Mouse (Mus musculus): Measurements from ENCODE around the gene Hmgxb4. TPM values are rescaled to one million over a fixed set of nuclear protein-coding genes. Genes with fewer than 3 reads are reported as not detected.

Hmgxb4 gene
- polyA plus RNA-seq, 1 experiment: 15.9 TPM

DNA sequence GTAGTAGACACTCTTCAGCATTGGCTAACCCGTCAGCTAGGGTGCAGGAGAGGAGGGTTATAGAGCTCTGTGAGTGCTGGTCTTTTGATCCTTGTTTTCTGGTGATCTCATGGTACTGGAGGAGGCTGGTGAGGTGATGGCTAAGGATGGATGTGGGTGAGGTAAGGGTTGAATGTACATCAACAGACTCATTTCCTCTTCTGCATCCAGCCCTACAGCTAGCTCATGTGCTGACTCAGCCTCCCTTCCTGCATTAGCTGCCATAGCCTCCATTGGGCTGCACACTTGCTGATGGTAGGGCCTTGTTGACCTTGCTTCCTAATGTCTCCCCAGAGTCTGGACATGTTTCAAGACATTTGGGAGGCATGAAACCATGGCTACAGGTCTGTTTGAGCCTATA lies 49.8 kb downstream of the Hmgxb4 start:
- TF ChIP-seq GATA1 (IDR thresholded peaks at IDR 0.05; ENCODE audit: low read length): no peak

DNA sequence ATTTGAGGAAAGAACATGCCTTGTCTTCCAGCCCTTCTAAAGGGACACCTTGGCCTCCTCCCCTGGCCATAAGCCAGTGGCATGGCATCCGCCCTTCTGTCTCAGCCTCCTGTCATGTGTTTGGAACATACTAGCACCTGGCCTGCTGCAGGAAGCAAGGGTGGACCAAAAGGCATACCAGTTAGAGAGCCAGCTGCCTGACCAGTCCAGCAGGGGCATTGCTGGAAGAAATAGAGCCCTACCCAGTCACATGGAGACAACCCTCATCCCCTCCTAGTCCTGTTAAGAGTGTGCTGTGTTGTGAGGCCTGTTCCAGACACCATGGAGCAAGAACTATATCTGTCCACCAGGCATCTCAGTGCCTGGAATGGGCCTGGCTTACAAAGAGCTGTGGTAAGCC lies 53.1 kb downstream of the Hmgxb4 start:
- TF ChIP-seq GATA1 (IDR thresholded peaks at IDR 0.05; ENCODE audit: low read length): no peak

DNA sequence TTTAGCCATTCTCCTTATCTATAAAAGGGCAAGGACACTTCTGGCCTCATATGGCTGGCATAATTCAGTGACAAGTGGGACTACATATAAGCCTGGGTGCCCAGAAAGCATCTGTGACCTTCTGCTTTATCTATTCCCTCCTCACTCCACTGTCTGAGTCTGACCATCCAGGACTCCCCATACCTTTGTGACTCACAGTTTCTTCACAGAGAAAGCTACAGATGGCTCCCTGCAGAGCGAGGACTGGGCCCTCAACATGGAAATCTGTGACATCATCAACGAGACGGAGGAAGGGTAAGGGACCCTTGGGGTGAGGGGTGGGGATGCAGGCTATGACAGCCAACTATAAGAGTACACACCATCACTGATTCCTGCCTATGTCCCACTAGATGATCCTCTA lies 54.6 kb downstream of the Hmgxb4 start:
- no peak for TF ChIP-seq GATA1 (IDR thresholded peaks at IDR 0.05; ENCODE audit: low read length)

DNA sequence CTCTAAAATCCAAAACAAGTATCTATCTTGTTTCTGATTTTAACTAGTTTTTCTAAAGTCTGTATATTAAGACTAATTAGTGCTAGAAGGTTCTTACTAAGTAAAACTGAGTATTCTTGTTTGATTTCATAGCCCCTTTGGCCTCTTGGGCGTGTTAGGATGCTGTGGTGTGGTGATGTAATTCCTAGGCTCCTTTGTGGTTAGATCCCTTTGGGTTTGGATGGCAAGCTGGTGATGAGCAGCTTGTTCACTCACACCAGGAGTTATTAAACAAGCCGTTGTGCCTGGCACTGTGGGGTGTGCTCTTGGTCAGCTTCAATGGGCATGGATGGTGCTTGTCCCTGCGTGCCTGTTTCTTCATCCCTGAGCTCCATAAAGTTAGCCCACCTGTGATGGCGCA lies 60.2 kb downstream of the Hmgxb4 start:
- TF ChIP-seq GATA1 (IDR thresholded peaks at IDR 0.05; ENCODE audit: low read length): no peak

DNA sequence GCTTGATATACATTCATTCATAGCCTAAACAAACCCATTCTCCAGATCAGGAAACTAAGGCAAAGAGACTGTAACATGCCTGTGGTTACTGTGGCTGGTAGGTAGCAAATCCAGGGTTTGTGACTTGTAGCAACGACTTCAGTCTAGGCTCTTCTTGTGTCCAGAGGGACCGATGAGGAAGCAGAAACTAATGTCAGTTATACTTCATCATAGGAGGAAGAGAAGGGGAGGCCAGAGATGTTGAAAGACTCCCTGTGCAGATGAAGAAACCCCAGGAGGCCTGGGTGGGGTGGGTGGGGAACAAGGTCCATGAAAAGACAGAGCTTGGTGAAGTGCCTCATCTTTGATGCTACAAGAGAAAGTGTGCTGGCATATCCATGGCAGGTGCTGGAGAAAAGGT lies 62.5 kb downstream of the Hmgxb4 start:
- no peak for TF ChIP-seq GATA1 (IDR thresholded peaks at IDR 0.05; ENCODE audit: low read length)

DNA sequence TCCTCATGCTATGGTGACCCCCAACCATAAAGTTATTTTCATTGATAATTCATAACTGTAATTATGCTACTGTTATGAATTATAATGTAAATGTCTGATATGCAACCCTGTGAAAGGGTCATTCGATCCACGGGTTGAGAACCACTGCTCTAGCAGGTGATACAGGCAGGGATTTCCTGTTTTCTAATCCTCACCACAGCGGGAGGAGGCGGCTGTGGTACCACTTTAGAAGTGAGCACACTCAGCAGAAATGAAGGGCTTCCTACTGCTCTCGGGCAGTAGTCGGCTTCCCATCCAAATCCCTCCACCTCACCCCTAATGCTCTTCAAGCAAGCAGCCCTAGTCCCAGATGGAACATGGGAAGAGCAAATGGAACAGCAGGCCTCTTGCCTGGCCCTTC lies 66.9 kb downstream of the Hmgxb4 start:
- TF ChIP-seq GATA1 (IDR thresholded peaks at IDR 0.05; ENCODE audit: low read length): no peak

DNA sequence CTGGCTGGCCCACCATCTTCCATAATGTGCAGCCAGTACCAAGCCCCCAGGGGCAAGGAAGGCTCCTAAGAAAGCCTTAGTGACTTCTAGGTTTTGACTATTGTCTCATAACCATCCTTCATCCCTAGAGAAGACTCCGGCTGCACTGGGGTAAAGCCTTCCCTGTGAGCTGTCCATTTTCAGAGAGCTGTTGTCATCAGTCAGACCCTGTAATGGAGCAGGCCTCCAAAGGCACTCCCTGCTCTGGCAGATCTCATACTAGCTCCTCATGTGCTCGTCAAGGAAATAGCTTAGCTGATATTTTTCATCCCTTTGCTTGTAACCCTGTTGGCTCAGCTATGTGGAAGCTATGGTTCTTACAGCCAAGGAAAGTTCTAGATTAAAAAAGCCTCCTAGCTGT lies 67.7 kb downstream of the Hmgxb4 start:
- no peak for TF ChIP-seq GATA1 (IDR thresholded peaks at IDR 0.05; ENCODE audit: low read length)

DNA sequence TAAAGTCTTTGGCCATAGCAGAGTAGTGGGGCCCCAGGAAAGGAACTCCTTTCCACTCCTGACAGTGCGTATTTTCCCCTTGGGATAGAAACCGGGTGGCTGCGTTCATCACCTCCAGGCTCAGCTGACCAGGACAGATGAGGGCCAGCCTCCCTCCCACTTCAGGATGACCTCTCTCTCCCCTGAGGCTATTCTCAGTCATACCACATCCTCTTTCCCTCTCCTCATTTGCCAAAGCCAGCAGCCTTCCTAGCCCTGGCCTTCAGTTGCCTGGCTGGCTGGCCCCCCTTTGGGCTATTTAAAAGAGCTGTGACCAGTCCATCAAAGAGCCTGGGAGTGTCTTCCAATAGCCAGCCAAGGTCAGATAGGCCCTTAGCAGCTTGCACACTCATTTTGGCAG lies 70.1 kb downstream of the Hmgxb4 start:
- TF ChIP-seq GATA1 (IDR thresholded peaks at IDR 0.05; ENCODE audit: low read length): no peak

DNA sequence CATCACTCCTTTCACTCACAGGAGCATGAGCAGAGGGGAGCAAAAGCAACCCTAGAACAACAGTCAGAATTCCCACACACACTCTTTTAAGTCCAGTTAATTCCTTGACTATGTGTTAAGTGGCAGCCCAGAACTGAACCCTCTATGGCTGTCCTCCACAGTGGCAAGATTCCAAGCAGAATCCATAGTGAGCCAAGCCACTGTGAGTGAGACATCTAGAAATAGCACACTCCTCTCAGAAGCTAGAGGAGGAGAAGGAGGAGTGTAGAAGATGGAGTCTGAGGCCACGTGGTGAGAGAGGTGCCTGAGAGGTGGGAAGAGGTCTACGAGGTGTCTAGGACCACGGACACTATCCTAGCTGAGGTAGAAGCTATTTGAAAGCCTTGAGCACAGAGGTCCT lies 71.6 kb downstream of the Hmgxb4 start:
- TF ChIP-seq GATA1 (IDR thresholded peaks at IDR 0.05; ENCODE audit: low read length): no peak

DNA sequence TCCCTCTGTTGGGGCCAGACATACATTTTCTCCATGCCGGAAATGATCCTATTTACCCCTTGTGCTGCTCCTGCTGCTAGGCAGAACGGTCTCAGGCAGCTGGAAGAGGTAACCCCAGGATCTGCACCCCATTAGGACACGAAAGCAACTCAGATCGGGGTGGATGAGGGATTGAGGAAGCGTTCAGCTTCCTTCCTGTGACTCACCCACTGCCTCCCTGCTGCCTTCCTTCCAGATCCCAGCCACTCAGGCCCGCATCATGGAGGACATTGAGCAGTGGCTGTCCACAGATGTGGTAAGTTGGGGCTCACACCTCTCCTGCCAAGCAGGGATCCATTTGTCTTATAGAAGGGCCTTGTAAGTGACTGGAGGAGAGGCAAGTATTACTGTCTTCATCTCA lies 74.1 kb downstream of the Hmgxb4 start:
- TF ChIP-seq GATA1 (IDR thresholded peaks at IDR 0.05; ENCODE audit: low read length): no peak

DNA sequence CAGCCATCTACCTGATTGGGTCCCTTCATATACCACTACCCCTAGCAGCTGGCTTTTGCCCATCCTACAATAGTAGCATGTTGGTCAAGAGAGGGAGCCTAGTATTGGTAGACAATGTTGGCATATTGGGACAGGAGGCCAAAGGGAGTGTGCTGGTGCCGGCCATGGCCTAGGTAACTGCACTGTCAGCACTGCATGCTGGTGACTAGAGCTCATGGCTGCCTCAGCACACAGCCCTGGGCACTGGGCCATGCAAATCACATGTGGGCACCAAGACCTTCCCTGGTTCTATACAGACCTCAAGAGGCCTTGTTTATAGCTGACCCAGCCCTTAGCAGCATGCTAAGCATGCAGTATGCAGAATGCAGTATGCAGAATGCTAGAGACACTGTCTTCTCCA lies 77.1 kb downstream of the Hmgxb4 start:
- TF ChIP-seq GATA1 (IDR thresholded peaks at IDR 0.05; ENCODE audit: low read length): no peak

DNA sequence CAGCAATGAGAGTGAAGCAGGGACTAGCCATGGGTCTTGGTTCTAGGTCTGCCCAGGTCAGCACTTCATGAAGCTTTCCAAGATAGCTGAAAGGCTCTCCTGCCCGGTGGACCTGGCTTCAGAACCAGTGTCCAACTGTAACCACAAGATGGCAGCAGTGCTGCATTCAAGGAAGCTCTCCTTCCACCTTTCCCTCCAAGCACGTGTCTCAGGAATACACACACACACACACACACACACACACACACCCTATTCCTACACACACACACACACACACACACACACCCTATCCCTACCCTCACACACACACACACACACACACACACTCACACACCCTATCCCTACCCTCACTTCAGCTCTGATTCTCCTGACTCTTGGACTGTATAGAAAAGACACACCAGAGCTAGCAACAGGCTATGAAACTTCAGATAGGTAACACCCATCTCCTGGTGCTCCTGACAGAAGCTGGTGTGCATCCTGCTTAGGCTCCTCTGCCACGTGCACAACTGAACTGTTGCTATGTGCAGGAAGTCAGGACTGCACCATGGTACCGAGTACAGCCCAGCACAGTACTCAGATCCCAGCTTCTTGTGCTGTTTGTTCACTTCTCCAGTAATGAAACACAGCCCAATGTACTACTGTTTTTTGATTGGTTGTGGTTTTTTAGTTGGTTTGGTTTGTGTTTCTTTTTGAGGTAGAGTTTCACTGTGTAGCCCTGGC lies 78.6 kb downstream of the Hmgxb4 start:
- no peak for TF ChIP-seq GATA1 (IDR thresholded peaks at IDR 0.05; ENCODE audit: low read length)

DNA sequence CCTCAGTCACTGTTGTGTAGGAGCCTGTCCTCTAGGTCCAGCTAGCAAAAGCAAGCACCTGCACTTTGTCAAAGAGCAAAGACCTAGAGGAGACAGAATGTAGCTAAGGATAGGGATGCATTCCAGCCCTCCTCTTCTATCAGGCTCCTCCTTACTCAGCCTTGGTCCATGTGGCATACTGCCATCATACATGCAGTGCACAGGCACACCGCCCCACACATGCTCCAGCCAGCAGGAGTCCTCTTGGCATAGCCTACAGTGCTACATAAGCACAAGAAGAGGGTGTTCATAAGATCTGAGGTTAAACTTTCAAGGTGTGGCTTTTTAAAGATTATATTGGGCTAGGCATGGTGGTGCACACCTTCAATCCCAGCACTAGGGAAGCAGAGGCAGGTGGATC lies 81.7 kb downstream of the Hmgxb4 start:
- no peak for TF ChIP-seq GATA1 (IDR thresholded peaks at IDR 0.05; ENCODE audit: low read length)

DNA sequence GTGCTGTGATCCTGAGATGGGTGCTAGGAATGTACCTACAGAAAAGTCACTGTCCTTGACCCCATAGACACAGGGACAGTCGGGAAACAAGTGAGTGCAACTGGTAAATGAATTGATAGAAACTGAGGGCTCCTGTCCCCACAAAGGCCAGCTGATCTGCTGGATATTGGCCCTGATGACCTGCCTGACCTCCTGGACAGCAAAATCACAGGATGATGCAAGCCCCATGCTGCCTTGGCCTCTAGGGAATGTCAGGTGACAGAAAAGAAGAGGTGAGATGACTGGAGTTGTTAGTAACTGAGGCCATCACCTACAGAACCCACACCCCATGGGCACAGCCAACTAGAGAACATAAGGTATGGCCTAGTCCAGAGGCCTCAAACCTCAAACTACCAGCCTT lies 85.1 kb downstream of the Hmgxb4 start:
- TF ChIP-seq GATA1 (IDR thresholded peaks at IDR 0.05; ENCODE audit: low read length): no peak

DNA sequence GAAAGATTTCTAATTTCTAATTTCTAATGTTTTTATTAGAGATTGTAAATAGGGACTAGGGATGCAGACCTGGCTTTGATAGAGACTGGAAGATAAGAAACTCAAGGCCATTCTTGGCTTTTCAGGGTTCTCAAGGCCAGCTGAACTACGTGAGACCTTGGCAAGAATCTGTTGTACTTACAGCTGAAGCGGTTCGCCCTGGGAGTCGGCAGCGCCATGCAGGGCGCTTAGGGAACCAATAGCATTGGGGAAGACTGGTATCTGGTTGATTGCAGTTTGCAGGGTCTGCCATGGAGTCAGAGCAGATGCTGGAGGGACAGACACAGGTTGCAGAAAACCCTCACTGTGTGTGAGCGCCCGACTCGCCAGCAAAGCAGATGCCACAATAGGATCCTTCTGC lies 85.7 kb downstream of the Hmgxb4 start:
- no peak for TF ChIP-seq GATA1 (IDR thresholded peaks at IDR 0.05; ENCODE audit: low read length)

Other genes starting within 250 kb of the Hmgxb4 start
- not detected in 2 replicates for gene Isx, start 120.2 kb upstream of the Hmgxb4 start, polyA plus RNA-seq (2012)
- 18.1 and 19.4 TPM in 2 replicates for gene Tom1, start 40.3 kb downstream of the Hmgxb4 start, polyA plus RNA-seq (2012)
- gene Hmox1, start 100.3 kb downstream of the Hmgxb4 start, polyA plus RNA-seq (2012): 9.0 and 10.0 TPM in 2 replicates
- gene Mcm5, start 116.2 kb downstream of the Hmgxb4 start, polyA plus RNA-seq (2012): 128 and 131 TPM in 2 replicates
- not detected in 2 replicates for gene Rasd2, start 220.6 kb downstream of the Hmgxb4 start, polyA plus RNA-seq (2012)

Data from G1E-ER4 (cell line).